Mouse (Mus musculus): ENCODE data around the gene Vac14.
"Not testable (repeated sequence)": the region's sequence is repeated elsewhere in the genome, so short reads cannot be mapped to it uniquely, and the experiment has no call there.

The Vac14 gene

DNA sequence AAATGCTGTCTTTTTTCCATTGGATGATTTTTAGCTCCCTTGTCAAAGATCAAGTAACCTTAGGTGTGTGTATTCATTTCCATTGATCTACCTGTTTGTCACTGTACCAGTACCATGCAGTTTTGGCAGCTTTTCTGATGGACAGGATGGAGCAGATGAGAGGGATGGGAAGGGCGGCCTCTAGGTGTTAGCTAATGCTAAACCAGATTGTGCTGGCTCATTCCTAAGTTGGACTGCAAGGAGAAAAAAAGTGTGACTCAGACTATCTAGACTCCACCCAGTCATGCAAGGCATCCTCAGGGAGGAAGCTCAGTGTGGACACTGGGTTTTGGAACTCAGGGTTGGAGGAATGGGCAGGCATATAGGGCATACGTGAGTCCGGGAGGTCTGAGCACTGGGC lies 30.2 kb downstream of the Vac14 start:
- DNase-seq (ENCODE audit: low read depth) = no peak

- no peak for DNase-seq (ENCODE audit: low read depth)
Observed at GRCm38 (mm10) chr8:110649286-110649685, 30.9 kb downstream of the Vac14 start.

- no peak for DNase-seq (ENCODE audit: low read depth)
Observed at GRCm38 (mm10) chr8:110650838-110651237, 32.5 kb downstream of the Vac14 start.

DNA sequence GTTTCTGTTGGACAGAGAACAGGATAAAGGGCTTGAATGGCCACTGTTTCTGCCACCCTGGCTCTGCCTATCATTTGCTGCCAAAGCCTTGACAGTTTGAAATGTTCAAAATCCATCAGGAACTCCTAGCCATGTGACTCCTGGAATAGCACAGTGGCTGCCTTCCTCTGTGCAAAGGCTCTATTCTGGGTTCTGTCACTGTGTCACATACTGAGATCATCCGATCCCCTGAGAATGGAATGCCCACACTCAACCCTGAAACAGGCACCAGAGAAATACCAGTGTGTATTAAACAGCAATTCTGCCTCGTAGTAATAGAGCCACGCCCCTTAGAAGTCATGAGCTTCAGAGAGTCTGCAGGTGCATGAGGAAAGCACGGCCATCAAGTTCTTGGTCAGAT lies 33.5 kb downstream of the Vac14 start:
- no peak for DNase-seq (ENCODE audit: low read depth)

DNA sequence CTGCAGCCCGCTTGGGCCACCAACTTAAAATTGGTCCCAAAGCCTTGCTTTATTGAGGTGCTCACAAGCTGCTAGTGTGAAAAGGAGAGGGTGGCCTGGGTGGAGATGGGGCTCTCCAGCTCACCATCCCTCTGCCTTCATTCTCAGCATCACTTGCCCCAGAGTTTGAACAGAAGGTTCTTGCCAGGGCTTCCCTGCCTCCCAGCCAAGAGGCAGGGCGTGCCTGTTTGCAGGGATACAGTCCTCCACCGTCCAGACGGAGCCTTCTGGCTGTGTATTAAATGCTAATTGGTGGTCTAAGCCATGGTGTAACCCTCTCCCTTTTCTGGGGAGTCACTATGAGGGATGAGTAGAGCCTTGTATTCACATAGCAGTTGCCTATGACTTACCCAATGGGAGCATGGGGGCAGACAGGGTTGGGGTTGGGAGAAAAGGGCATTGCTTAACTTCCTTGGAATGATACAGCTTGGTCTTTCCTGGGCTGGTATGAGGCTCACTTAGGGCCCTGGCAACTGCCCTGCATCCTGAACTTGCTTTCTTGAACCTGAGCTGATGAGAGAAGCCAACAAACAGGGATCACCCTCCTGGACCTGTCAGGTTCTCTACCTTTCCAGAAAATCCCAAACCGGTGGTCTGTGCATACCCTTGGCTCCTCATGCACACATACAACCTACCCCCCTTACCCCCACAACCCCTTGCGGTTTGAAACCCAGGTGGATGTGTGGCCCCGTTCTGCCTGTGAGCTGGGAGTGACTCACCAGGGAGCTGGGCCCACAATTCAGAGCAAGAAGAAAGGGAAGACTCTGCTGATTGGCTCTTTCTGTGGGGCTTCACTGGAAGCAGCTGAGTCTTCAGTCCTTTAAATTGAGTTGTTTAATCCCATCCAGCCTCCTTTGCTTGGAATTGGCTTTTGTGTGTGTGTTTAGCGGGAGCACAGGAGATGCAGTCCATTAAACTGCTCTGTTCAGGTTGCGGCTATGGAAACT lies 36.0 kb downstream of the Vac14 start:
- no peak for DNase-seq (ENCODE audit: low read depth)

- no peak for DNase-seq (ENCODE audit: low read depth)
Observed at GRCm38 (mm10) chr8:110655827-110656226, 37.4 kb downstream of the Vac14 start.

DNA sequence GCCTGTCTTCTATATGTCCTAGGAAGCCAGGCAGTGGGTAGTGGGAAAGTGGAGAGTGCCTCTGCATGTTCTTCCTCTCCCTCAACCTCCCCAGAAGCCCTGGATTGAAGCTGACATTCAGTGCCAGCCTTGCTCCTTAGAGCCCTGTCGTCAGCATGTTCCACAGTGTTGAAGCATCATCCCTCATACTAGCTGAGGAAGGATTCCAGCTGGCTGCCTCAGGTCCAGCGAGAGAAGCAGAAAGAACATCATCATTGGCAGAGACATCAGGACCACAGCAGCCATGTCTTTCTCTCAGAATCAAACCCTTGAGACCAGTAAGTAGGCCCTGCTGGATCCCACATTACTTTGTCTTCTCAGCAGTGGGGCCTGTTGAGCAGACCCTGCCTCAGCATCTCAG lies 39.3 kb downstream of the Vac14 start:
- DNase-seq (ENCODE audit: low read depth) = no peak

- no peak for DNase-seq (ENCODE audit: low read depth)
Observed at GRCm38 (mm10) chr8:110660121-110660520, 41.7 kb downstream of the Vac14 start.

- no peak for DNase-seq (ENCODE audit: low read depth)
Observed at GRCm38 (mm10) chr8:110662545-110662944, 44.2 kb downstream of the Vac14 start.

- no peak for DNase-seq (ENCODE audit: low read depth)
Observed at GRCm38 (mm10) chr8:110663015-110663742, 44.8 kb downstream of the Vac14 start.

DNA sequence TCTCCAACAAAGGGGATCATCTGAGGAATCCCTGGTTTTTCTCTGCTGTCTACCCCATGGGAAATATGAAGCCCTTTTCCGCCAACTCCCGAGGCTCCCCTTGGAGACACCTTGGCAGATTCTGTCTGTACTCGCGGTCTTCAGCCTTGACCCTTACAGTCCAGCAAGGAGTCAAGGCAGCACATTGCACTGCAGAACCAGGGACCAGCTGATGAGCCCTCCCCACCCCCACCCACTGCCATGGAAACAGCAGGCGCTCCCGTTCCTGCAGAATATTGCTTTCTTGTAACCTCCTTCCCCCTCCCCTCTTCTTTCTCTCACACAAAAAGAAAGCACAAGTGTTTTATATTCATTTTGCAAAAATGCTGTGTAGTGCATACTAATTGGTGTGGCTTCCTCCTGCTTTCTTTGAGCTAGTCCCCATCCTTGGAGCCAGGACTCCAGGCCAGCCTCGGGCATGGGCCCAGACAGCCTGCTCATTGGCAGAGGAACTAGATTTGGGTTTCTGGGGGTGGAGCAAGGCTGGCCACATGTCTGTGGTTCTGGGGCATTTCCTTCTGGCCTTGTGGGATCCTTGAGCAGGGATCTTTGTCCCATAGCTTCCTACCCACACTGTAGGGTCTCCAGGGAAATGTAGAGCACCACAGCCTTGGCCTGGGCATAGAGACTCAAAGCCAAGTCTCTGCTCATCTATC lies 46.0 kb downstream of the Vac14 start:
- DNase-seq (ENCODE audit: low read depth) = no peak

GRCm38 (mm10) chr8:110665000-110665399 lies 46.6 kb downstream of the Vac14 start:
- DNase-seq (ENCODE audit: low read depth) = no peak

- not testable (repeated sequence) for DNase-seq (ENCODE audit: low read depth)
Observed at GRCm38 (mm10) chr8:110667590-110668177, 49.3 kb downstream of the Vac14 start.

DNA sequence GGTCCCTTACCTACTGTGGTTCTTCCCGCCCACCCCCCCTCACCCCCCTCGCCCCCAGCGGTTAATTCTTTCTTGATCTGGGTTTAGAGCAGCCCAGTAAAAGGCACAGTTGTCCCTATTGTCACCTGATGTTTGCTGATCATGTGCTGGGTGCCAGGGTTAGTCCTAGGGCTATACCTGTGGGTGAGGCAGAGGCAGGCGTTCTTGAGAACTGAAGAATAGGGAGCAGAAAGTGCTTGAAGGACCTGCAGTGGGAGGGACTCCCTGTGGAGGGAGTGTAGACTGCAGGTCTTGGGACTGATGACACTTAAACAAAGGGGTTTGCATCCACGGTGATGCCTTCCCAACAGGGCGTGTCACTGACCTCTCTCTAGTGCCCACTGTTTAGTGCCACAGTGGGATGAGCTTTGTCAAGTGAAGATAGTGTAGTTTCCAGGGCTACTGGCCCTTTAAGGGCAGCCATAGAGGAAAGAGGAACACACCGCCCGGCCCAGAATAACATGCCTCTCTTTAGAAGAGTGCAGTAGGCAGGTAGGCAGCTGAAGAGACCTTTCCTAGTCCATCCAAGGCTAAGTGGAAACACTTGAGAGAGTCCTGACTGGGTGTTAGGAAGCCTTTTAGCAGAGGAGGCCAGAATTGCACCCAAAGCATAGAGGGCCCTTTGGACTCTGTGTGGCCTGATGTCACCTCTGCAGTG lies 51.7 kb downstream of the Vac14 start:
- DNase-seq (ENCODE audit: low read depth) = no peak

DNA sequence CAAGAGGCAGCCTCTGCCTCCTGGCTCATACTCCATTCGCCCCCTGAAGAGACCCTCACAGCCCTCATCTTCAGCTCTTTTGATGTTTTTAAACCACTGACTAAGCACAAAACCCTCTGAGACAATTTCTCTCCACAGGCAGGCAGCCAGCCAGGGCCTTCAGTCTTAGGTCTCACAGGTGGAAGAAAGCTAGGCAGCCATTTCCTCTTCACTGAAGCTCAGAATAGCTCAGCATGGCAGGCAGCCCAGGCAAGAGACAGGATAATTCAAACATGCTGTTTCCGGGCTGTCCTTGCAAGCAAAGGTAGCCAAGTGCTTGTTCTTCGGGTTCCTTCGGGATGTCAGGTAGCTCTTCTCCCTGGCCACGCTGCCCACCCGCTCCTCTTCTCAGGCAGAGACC lies 52.9 kb downstream of the Vac14 start:
- no peak for DNase-seq (ENCODE audit: low read depth)

DNA sequence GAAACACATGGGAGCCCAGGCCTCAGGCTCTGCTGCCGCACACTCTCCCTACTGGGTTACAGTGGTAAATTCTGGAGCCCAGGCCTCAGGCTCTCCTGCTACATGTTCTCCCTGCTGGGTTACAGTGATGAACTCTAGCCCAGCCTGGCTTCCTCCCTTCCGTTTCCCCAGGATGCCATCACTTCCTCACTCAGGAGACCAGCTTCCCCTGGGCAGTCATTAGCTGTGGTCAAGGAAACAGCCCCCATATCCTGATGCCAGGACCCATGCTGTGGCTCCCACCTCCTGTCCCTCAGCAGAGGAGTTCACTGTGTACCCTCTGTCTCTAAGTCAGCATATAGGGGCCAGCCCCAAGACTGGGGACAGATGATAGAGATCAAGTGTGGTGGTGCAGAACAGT lies 53.7 kb downstream of the Vac14 start:
- no peak for DNase-seq (ENCODE audit: low read depth)

- no peak for DNase-seq (ENCODE audit: low read depth)
Observed at GRCm38 (mm10) chr8:110673168-110673567, 54.8 kb downstream of the Vac14 start.

GRCm38 (mm10) chr8:110674589-110674988 lies 56.2 kb downstream of the Vac14 start:
- no peak for DNase-seq (ENCODE audit: low read depth)

DNA sequence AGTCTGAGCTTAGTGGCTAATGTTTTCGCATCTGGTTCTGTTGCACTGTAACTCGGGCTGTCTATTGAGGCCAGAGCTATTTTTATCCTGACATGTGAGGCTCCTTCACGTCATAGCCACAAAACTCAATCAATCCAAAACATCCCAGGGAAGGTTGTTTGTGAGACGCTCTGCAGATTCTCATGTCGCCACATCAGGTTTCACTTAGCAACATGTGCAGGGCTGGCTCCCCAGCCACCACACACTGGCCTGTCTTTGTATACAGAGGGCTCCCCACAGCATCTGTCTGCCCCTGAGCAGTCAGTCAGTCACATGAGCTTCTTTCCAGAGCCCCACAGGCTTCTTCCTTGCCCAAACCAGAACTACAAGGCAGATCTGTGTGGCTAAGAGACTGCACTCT lies 58.3 kb downstream of the Vac14 start:
- DNase-seq (ENCODE audit: low read depth) = no peak

DNA sequence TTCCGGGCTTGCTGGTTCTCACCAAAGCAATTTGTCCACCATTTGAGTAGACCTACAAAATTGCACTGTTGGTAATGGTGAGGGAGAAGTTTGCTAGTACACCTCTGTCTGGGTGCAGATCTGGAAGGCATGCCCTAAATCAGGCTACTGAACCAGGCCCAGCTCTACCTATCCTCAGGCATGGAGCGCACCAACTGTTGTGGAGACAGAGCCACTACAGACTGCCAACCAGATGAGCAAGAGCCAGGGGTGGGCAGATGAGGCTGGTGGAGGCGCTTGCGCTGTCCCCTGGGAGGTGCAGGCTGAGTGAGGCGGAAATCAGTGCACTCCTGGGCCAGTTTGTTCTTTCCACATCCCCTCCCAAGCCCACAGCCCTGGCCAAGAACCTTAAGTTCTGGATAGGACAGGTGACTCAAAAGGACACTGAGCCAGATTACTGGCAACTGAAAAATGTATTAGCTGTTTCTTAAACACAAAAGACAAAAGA lies 58.8 kb downstream of the Vac14 start:
- no peak for DNase-seq (ENCODE audit: low read depth)

DNA sequence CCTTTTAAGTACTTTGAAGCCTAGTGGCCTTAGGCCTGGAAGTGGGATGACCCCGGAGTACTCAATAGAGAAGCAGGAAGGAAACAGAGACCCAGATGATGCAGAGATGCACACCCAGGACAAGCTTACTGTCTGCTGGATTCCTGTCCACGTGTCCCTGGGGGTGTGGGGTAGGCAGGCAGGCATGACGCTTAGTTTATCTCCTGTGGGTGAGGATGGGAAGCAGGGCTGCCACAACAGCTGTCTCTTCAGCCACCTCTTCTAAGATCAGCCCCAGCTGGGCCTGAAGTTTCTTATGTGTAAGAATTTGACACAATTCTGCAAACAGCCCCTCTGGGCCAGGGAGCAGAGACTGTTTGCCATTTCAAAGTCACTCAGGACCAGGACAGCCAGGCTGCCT lies 60.6 kb downstream of the Vac14 start:
- no peak for DNase-seq (ENCODE audit: low read depth)

Data from c-Kit-positive CD71-negative TER-119-negative erythroid progenitor cells, embryonic 14.5 days (primary cell).